Mouse (Mus musculus): Measurements from ENCODE around the gene Cttnbp2nl. TPM values are rescaled to one million over a fixed set of nuclear protein-coding genes. Genes with fewer than 3 reads are reported as not detected.

Cttnbp2nl gene
- polyA plus RNA-seq, 1 experiment: 4.2 TPM

- 39% methylated on average over 10 of the region's 10 CpGs for whole genome bisulfite sequencing
- DNase-seq (ENCODE audit: low read depth, low spot score): no peak
Measured at GRCm38 (mm10) chr3:105018085-105018782, 34.7 kb downstream of the Cttnbp2nl start.

DNA sequence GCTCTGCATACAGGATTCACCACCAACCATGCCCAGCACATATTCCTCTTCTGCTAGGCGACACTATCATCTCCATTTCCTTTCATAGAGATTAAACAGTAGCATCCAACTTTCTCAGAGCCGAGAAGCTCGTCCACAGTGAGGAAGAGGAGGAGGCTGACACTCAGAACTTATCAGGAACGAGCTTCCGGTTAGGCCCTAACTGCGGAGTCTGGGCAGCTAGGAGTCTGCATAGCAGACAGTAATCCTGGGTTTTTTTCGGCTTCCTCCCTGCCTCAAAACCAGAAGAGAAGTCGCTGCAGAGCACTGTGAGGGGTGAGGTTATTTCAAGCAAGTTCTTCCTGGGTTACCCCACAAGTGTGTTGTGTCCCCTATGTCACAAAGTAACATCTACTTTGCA is 35.6 kb downstream of the Cttnbp2nl start:
- DNase-seq (ENCODE audit: low read depth, low spot score): no peak
- WGBS: 80% methylated on average over 8 of the region's 8 CpGs

- 67% methylated on average over 7 of the region's 7 CpGs for WGBS
- no peak for DNase-seq (ENCODE audit: low read depth, low spot score)
Measured at GRCm38 (mm10) chr3:105016204-105016603, 36.7 kb downstream of the Cttnbp2nl start.

- 84% methylated on average over 2 of the region's 2 CpGs for WGBS
- no peak for DNase-seq (ENCODE audit: low read depth, low spot score)
Measured at GRCm38 (mm10) chr3:105014908-105015307, 38.0 kb downstream of the Cttnbp2nl start.

- 75% methylated on average over 7 of the region's 7 CpGs for WGBS
Measured at GRCm38 (mm10) chr3:105012696-105013313, 40.1 kb downstream of the Cttnbp2nl start.

GRCm38 (mm10) chr3:105011883-105012282 is 41.1 kb downstream of the Cttnbp2nl start:
- WGBS: 64% methylated on average over 5 of the region's 5 CpGs
- no peak for DNase-seq (ENCODE audit: low read depth, low spot score)

More at GRCm38 (mm10) chr3:105012696-105013313, 40.1 kb downstream of the Cttnbp2nl start:
- DNase-seq (ENCODE audit: low read depth, low spot score): no peak

- WGBS: 86% methylated on average over 11 of the region's 11 CpGs
- no peak for DNase-seq (ENCODE audit: low read depth, low spot score)
Measured at GRCm38 (mm10) chr3:105010681-105011339, 42.1 kb downstream of the Cttnbp2nl start.

GRCm38 (mm10) chr3:105008070-105008469 is 44.9 kb downstream of the Cttnbp2nl start:
- DNase-seq (ENCODE audit: low read depth, low spot score): no peak
- WGBS: 68% methylated on average over 9 of the region's 9 CpGs

- 93% methylated on average over 6 of the region's 6 CpGs for WGBS
- no peak for DNase-seq (ENCODE audit: low read depth, low spot score)
Measured at GRCm38 (mm10) chr3:105006101-105006500, 46.8 kb downstream of the Cttnbp2nl start.

DNA sequence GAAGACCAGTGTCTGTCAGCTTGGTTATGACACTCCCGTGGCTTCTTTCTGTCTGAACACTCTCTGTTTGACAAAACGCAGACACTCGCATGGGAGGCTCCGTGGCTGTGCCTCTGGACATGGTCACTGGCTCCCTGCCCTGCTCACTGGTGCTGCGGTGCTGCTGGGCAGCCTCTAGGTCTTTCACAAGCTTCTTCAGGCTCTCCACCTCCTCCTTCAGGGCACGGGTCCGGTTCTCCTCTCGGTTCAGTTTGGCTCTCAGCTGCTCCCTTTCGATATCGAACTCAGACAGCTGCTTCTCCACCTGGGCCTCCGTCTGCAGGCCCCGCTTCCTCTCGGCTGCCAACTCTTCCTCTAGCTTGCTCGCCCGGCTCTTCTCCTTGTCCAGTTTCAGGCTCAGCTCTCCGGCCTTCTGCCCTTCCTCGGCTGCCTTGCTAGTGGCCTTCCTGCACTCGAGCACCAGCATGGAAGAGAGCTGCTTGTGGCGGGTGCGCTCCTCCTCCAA is 47.3 kb downstream of the Cttnbp2nl start:
- WGBS: 89% methylated on average over 20 of the region's 20 CpGs
- no peak for DNase-seq (ENCODE audit: low read depth, low spot score)

- no peak for DNase-seq (ENCODE audit: low read depth, low spot score)
- 94% methylated on average over 10 of the region's 10 CpGs for whole genome bisulfite sequencing
Measured at GRCm38 (mm10) chr3:105005011-105005410, 47.9 kb downstream of the Cttnbp2nl start.

DNA sequence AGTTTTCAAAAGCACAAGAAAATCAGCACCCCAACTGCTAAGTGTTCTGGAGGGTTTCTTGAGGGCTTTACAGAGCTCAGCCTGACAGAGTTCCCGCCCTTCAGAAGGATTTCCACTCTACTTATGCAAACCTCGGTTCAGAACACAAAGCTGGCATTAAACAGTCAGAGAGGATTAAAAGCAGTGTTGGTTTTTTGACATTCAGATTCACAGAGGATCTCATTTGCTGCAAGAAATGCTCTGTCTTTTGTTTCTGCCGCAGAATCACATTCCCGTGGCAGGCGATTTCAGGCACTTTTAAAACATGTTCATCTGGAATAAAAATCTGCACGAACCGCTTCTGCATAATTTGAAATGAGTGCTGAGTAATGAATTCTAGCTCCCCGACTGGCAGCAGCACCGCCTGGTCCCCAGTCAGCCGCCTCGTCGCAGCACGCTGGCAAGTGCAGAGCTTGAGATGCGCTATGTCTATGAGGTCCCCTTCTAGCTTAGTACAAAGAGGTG is 48.9 kb downstream of the Cttnbp2nl start:
- DNase-seq (ENCODE audit: low read depth, low spot score): no peak
- WGBS: 86% methylated on average over 14 of the region's 14 CpGs

DNA sequence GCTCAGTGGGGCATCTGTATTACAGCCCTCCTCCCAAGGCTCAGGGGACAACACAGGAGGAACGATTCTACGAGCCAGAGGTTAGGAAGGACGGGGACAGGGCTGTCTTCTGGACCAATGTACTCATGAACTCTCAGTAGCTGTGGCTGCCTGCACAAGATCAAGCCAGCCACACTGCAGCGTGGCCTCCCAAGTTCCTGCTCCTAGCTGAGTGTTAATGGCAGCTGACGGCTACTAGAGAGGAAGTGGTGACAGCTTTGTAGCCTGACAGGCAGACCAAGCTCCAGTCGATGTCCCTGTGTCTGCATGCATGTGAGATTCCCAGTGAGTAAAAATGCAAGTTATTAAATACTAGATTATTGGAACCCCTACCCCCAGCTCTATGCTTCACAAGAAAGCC is 51.6 kb downstream of the Cttnbp2nl start:
- DNase-seq (ENCODE audit: low read depth, low spot score): no peak
- 59% methylated on average over 6 of the region's 6 CpGs for WGBS

- peak; percentile 47 for DNase-seq (ENCODE audit: low read depth, low spot score)
- 36% methylated on average over 8 of the region's 8 CpGs for WGBS
Measured at GRCm38 (mm10) chr3:105000561-105000960, 52.4 kb downstream of the Cttnbp2nl start.

DNA sequence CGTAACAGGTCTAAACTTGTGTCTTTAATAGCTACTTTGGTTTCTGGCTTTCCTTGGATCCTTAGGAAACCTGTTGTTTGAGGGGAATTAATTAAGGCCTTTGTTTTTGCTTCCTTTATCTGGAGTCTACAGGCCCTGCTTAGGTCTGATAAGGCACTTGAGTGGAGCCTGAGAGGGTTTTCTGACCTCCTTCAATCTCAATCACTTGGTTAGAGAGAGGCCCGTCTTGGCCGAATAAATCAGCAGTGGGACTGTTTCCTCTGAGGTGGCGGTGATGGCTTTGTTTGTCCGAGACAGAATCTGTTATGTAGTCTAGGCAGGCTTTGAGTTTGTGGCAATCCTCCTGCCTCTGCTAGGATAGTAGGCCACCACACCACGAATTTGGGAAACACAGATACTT is 55.4 kb downstream of the Cttnbp2nl start:
- DNase-seq (ENCODE audit: low read depth, low spot score): no peak
- WGBS: 70% methylated on average over 6 of the region's 6 CpGs

DNA sequence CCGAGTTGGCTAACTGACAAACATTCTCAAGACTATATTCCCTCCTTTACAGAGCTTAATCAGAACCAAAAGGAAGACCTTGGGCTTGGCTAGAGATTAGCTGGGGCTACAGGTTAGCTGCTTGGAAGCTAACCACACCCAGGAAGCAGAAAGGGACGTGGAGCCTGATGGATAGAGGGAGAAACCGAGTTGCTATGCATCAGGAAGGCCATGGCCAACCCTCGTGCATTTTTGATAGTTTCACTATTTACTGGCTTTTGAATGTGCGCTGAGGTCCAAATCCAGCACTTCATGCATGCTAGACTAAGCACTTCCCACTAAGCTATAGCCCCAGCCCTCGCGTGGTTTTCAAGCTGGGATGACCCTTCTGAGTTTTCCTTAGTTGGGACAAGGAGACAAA is 57.2 kb downstream of the Cttnbp2nl start:
- 70% methylated on average over 7 of the region's 7 CpGs for WGBS
- DNase-seq (ENCODE audit: low read depth, low spot score): no peak

DNA sequence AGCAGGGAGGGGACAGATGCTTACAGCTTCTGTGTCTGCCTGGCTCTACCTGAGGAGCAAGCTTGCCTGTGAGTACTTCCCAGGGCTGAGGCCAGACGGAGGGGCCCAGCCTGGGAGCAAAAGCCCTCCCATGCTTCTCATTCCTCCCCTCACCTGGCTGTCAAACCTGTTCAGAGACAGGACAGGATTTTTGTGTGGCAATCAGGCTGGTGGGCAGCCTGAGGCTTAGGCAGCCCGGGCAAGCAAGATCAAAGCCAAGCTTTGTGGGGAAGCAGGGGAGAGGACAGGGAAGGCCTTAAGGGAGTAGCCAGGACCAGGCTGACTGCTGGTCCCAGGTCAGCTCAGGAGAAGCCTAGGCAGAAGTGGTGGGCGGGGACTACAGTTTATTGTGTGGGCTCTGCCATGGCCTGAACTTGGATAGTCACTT is 58.5 kb downstream of the Cttnbp2nl start:
- WGBS: 37% methylated on average over 3 of the region's 3 CpGs
- DNase-seq (ENCODE audit: low read depth, low spot score): no peak

DNA sequence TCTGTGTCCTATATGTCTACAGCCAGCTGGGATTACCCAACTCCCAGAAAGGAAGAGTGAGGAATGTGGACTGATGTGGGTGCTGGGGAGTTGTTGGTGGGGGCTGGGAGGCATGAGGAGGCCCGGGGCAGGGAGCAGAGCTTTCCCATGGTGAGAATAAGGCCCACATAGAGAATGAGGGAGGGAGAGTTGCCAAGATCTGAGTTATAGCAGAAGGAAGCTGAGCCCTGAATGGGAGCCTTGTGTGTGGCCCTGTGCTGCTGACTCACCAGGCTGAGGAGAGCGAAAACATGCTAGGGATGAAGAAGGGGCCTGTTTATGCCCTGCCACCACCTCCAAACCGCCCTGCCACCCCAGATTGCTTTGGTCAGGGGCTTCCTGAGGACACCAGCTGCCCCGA is 59.1 kb downstream of the Cttnbp2nl start:
- DNase-seq (ENCODE audit: low read depth, low spot score): no peak
- 12% methylated on average over 4 of the region's 4 CpGs for WGBS

DNA sequence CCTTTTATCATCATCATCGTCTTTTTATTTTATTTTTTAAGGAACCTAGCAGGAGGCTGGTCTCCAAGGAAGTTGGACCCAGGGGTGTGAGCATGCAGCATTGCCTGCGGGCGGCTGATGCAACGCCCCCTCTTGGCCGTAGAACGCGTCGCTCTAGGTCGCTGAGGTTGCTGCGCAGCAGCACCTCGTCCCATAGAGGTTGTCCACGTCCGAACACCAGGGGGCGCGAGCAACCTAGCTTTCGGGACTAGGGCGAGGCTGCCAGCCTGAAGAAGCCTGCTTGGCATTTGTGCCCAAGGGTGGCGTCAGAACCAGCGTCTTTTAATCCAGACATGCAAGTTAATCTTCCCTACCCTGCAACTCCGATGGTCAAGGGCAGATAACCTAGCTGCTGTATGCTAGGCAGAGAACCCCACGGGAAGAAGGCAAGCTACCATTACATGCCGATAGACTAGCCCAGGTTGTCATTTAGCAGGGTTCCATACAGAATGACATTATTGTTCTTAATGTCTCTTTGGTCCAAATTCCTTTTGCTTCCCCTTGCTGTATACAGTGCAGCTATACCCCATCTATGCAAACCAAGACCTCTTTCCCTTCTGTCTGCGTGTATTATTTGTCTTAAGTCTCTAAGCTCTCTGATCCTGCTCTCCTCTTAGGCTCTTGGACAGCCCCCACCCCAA is 60.1 kb downstream of the Cttnbp2nl start:
- WGBS: 7% methylated on average over 23 of the region's 23 CpGs
- peak; percentile 78 for DNase-seq (ENCODE audit: low read depth, low spot score)

DNA sequence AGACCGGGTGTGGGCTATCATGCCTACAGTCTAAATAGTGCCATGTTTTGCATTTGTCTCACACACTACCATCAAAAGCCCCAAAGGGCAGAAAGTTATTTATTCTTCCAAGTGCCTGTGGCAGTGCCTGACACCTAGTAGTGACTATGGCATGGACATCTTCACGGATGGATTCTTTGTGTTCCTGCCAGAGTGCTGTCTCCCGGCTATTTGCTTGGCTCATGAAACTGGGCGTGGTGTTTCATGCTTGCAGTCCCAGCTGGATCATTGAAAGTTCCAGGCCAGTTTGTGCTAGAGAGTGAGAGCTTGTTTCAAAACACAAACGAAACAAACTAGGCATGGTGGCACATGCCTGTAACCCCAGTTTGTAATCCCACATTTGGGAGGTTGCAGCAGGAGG is 61.2 kb downstream of the Cttnbp2nl start:
- no peak for DNase-seq (ENCODE audit: low read depth, low spot score)
- WGBS: 23% methylated on average over 5 of the region's 5 CpGs

Data from large intestine, adult 2 months (tissue).